Mouse (Mus musculus): ENCODE results near the gene Gpc6.

Gene Gpc6

DNA sequence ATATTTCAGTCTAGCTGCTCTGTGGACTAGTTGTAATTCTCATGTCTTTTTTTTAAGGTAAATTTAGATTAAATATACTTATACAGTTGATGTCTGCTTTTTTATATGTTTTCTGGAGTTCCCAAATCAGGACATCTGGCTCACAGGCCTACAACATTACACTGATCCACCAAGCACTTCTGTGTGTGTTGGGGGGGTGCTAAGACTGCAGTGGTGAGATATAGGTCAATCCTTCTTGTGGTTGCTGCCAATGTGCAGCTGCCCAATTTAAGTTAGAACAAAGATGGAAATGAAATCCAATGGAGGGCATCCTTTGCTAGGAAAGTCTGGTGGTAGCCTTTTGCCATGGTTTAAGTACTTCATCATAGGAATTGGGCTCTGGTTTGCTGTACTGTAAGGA, 340.5 kb downstream of the Gpc6 start:
- no peak for DNase-seq

DNA sequence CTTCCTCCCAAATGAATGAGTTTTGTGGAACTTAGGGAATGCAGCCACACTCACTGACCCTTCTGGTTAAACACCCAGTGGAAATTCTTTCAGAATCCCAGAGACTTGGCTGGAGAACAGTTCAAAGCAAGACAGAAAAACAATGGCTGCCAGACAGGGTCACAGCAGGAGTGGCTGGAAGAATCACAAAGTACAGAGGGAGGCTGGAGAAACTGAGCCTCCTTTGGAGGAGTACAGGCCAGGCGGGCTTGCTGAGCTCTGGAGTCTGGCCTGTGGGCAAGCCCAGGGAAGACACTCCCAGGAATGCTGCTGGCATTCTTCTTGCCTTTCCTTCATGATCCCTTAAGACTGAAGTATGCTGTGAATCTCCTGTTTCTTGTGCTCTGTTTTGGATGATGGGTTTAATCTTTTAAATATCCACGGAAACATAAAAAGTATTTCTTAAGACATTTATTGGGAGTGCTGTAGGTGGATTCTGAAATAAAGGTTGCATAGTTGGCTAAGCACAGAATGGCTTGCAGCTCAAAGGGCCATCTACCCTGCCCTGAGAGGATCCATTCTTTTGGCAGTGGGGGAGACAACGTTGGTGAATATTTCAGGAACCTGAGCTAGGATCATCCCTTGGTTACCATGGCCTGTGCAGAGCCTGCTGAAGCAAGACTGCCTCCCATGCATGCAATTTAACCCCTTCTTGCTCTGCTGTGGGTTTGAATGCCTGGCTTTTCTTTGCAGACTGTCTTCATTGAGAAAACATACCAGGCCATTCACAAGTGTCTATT, 342.9 kb downstream of the Gpc6 start:
- no peak for DNase-seq

DNA sequence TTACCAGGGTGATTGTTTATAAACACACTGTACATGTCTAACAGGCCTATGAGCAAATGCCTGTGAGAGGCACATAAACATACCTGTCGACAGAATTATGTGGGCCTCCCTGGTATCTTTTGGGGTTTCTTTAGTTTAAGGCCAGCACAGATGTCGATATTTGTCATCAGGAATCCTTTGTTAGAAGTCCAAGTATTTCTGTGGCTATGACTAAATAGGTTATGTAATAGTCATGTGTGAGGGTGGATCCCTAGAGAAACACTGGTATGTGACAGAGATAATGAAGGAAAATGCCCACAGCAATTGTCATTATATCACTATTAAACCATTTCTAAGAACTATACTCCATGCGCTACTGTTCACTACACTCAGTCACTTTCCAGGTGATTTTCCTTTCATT, 358.5 kb downstream of the Gpc6 start:
- no peak for DNase-seq

GRCm38 (mm10) chr14:117293746-117294145, 368.6 kb downstream of the Gpc6 start:
- DNase-seq, result no peak

- DNase-seq, result no peak
These were observed 371.2 kb downstream of the Gpc6 start for GRCm38 (mm10) chr14:117296207-117296838.

DNA sequence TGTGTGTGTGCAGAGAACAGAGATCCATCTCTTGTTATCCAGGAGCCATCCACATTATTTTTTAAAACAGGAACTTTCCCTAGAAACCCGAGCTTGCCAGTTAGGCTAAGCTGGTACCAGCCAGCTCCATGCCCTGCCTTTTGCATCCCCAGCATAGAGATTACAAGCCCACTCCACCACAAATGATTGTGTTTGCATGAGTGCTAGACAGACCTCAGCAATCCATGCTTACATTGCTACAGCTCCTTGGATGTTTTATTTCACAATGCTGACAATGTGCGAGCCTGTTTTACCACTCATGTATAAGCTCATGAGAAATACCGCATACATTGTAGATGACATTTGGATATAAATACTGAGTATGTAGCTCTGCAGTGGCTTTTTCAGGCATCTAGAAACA, 375.9 kb downstream of the Gpc6 start:
- no peak for DNase-seq

DNA sequence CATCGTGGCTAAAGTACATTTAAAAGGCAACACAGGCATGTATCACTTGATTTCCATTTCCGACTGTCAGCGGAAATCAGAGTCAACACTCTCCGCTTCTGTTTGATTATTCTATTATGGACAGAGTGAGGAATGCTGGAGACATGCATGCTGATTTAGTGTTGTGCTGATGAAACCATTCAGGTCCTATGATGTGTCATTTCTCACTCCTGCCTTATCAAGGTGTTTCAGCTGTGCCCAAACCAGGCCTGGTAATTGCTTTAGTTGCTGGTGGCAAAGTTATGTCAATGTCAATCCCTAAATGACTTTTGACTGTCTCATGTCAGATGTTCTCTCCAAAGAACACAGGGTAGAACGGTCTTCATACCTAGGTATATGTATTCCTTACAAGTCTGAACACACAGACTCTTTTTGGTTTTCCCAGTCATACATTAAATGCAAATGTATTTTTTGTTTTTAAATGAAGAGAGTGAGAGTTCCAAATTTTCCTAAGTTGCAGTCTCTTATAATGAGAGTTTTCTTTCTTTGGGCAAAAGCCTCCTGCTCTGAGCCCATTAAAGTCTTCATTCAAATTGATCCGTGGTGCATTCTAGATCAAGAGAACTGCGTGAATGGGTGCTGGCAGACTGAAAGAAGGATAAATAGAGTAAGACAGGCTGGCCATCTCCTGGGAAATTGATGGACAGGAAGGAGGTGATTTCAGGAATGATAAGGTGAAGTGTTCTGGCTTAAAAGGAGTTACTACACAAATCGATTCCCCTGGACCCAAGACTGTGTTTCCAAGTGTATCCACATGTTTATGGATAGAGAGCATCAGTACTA, 379.0 kb downstream of the Gpc6 start:
- no peak for DNase-seq

GRCm38 (mm10) chr14:117304723-117305010, 379.6 kb downstream of the Gpc6 start:
- no peak for DNase-seq

- DNase-seq, result no peak
These were observed 384.9 kb downstream of the Gpc6 start for GRCm38 (mm10) chr14:117309997-117310520.

GRCm38 (mm10) chr14:117324214-117324613, 399.1 kb downstream of the Gpc6 start:
- DNase-seq, result no peak

- DNase-seq, result no peak
These were observed 407.1 kb downstream of the Gpc6 start for GRCm38 (mm10) chr14:117332256-117332655.

GRCm38 (mm10) chr14:117337271-117337670, 412.2 kb downstream of the Gpc6 start:
- no peak for DNase-seq

GRCm38 (mm10) chr14:117340549-117340948, 415.4 kb downstream of the Gpc6 start:
- no peak for DNase-seq

DNA sequence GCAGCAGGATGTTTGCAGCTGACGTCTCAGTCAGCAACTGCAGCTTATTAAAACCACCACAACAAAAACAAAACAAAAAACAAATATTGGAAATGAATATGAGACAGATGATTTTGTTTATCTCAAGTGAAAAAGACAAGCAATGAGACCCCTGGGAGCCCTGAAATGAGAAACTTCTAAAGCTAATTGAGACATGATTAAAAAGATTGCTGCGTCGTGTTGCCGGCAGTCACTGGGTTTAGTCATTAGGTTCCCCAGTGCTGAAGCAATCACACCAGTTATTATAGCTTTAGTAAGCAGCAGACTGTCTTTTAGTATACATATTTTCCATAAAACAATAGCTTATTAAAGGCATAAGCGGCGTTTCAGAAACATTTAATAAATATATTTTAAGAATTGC, 419.4 kb downstream of the Gpc6 start:
- no peak for DNase-seq

DNA sequence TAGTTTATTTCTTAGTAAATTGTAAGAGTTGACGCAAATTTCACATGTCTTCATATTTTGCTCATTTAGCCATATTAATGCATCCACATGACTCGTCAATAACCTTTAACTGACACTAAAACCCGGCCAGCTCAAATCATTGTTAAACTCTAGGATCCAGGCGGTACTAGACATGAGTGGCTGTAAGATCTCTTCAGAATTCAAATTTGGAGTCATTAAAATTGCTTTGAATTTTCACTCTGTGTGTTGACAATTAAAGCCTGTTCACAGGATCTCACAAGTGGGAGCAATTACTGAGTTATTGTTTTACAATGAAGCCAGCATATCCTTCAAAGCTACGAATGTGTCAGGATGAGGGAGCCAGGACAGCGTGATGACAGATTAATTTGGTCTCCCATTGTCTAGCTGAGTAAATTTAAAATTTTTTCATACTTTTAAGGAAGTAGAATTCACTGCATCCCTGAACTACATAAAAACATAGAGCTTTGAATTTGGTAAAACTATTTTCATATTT, 421.3 kb downstream of the Gpc6 start:
- no peak for DNase-seq

- DNase-seq, result no peak
These were observed 426.2 kb downstream of the Gpc6 start for GRCm38 (mm10) chr14:117351296-117351695.

DNA sequence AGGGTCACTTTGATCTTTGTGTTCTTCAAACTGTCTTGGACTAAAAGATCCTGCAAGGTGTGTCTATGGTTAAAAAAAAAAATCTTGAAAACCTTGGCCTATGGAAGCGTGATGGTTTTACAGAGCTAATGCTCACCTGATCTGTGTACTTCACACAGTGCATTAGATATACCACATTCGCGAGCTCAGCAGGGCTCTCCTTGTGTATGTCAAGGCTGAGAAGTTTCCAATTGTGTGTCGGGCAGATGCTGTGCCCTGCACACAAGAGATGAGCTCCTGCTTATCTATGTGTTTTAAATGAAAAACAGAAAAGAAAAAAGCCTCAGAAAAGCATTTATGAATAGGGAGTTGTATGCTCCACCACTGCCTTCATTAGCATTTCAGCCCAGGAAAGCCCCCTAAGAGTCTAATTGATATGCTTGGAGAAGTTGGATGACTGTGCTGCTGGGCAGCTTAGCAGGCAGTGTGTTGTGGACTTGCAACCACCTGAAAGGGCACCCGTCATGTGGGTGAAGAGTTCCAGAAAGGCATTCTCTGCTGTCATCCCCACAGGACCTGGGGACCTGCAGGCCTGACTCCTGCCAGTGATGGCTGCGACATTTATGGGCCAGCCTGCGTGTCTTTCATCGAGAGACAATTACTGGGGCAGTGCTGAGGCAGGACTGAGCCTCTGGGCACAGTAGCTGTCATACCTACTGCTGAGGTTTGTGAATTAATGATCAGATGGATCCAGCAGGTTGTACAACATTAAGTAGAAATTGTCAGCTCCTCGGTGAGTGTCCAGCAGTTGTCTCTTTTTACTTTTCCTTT, 436.2 kb downstream of the Gpc6 start:
- DNase-seq, result no peak

- no peak for DNase-seq
These were observed 436.8 kb downstream of the Gpc6 start for GRCm38 (mm10) chr14:117361965-117362309.

DNA sequence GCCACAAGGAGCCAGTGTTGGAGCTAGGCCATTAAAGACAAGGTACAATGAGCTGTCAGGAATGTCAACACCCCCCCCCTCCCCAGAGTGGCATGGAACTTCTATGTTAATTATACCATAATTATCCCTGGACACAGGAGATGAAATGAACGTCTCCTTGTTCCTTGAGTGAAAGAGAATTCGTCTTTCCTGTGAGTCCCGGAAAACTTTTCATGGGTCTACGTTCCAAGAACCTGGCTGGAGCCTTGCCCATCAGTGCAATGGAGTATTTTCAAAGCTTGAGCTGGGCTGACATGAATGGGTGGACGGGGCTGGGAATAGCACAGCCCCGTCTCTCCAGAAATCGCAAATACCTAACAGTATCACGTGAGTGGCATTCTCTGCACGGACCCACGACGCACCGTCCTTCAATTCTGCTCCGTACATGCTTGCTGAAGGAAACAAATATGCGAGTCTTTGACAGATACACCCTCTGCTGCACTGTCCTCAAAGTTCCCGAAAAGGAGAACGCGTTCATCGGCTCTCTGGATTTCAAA, 444.3 kb downstream of the Gpc6 start:
- no peak for DNase-seq

GRCm38 (mm10) chr14:117376822-117377376, 451.8 kb downstream of the Gpc6 start:
- DNase-seq, result no peak

- DNase-seq, result no peak
These were observed 454.9 kb downstream of the Gpc6 start for GRCm38 (mm10) chr14:117379979-117380378.

DNA sequence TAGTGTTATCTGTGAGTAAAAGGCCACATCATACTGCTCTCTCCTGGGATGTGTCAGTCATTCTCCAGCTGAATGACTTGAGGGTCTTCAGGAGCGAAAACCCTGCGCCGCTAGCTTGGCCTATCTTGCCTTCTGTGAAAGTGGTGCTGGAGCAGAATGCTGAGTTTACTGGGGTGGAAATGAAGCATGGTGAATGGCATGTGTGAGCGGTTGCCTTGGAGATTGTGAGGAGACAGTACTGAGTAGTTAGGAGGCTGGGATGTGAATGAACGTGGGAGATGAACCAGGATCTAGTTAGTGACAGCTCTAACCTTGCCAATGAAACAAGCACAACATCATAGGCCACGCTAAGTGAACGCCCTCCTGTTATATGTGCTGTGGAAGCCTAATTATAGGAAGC, 458.1 kb downstream of the Gpc6 start:
- no peak for DNase-seq

All from thymus, postnatal 4 days (tissue).